Mouse (Mus musculus) MEL (cell line): ENCODE results near the gene Clec4d.
"Not testable (repeated sequence)": the region's sequence is repeated elsewhere in the genome, so short reads cannot be mapped to it uniquely, and the experiment has no call there.

ENCODE experiments used
- CTCF ChIP-seq, 3 experiments: IDR thresholded peaks in 2 of 3; conservative IDR thresholded peaks in 1 of 3; 2 replicates each; pipeline ENCODE4 v1.5.1; 2011 to 2012; ENCODE audit warnings: low read length in 3 of 3, low read depth in 2 of 3, mild to moderate bottlenecking in 2 of 3, improper control_type of control experiment in 1 of 3, inconsistent platforms in 1 of 3, mixed read lengths in 1 of 3, moderate library complexity in 1 of 3; ENCODE audit not compliant: control insufficient read depth in 1 of 3, insufficient read depth in 1 of 3, poor library complexity in 1 of 3, severe bottlenecking in 1 of 3
- POLR2A ChIP-seq, 2 experiments: IDR thresholded peaks; 2 replicates each; pipeline ENCODE4 v1.6.1; 2011 to 2012; ENCODE audit warnings: low read length in 2 of 2, mild to moderate bottlenecking in 2 of 2, control low read depth in 1 of 2, improper control_type of control experiment in 1 of 2, low read depth in 1 of 2, moderate library complexity in 1 of 2; ENCODE audit not compliant: control insufficient read depth in 1 of 2, insufficient read depth in 1 of 2, poor library complexity in 1 of 2
- POLR2AphosphoS5 ChIP-seq: IDR thresholded peaks from 2 replicates; pipeline ENCODE4 v1.6.1; 2012; ENCODE audit warnings: low read depth, borderline replicate concordance, mild to moderate bottlenecking, inconsistent platforms, low read length, moderate library complexity, mixed read lengths
- TCF12 ChIP-seq: IDR thresholded peaks from 2 replicates; pipeline ENCODE4 v1.6.1; 2014; ENCODE audit warnings: low read depth, mild to moderate bottlenecking, inconsistent platforms, low read length, improper control_type of control experiment, moderate library complexity
- USF1 ChIP-seq: IDR thresholded peaks from 2 replicates; pipeline ENCODE4 v1.6.1; 2014; ENCODE audit warnings: low read depth, mild to moderate bottlenecking, inconsistent platforms, low read length, improper control_type of control experiment, moderate library complexity

- not testable (repeated sequence) for TF ChIP-seq CTCF (IDR thresholded peaks at IDR 0.05 in 2 of 3, conservative IDR thresholded peaks at IDR 0.05 in 1 of 3; ENCODE audit: control insufficient read depth in 1 of 3, insufficient read depth in 1 of 3, low read depth in 2 of 3, low read length in 3 of 3, poor library complexity in 1 of 3, severe bottlenecking in 1 of 3); USF1; TCF12; POLR2AphosphoS5; POLR2A (IDR thresholded peaks at IDR 0.05; ENCODE audit: control insufficient read depth in 1 of 2, insufficient read depth in 1 of 2, low read depth in 1 of 2, low read length in 2 of 2, poor library complexity in 1 of 2)
Observed at GRCm38 (mm10) chr6:123306315-123306714, 44.4 kb downstream of the Clec4d start.
